Mouse (Mus musculus): ENCODE results near the gene Drg1. TPM values are rescaled to one million over a fixed set of nuclear protein-coding genes. Genes with fewer than 3 reads are reported as not detected.
A peak's percentile ranks its signal among the peaks of the same experiment; 100 is the strongest.
"Not testable (repeated sequence)": the region's sequence is repeated elsewhere in the genome, so short reads cannot be mapped to it uniquely, and the experiment has no call there.

Drg1 gene
- total RNA-seq, 2 experiments from 2014 or later = 77.1 to 94.1 TPM

DNA sequence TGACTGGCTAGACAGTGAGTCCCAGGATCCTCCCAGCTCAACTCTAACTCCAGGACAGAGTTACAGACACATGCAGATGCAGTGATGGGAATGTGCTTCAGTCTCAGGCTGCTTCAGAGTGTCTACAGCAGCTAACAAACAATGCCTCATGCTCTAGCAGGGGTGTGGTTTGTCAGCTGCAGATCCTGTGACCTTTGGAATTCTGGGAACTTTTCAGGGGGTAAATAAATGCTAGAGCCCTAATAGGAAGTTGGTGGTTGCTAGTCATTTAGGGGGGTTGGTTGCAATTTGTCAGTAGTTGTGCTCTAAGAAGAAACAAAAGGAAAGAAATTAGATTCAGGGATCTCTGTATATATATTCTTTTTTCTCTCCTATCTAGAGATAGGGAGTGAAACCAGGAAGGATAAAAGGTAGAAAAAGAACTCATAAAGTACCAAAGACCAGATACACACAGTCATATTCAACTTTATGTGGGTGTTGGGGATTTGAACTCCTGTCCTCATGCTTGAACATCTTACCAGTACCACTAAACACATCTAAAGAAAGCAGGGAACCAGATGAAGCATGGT lies 125.2 kb downstream of the Drg1 start:
- DNase-seq (ENCODE audit: low spot score in 2 of 2) = not testable (repeated sequence)

DNA sequence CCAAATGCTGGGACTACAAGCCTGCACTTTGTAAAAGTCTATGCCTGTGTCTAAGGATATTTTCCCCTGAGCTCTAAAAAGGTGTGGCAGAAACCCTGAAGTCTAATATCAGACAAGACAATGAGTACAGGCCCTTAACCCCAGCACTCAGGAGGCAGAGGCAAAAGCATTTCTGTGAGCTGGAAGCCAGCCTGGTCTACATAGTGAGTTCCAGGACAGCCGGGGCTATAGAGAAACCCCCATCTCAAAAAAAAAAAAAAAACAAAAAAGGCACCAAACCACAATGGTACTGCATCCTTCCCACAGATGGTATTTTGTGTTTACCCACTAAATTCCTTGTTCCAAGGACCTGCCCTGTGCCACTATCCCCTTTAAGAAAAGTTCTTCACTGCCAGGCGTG lies 127.9 kb downstream of the Drg1 start:
- DNase-seq (ENCODE audit: low spot score in 2 of 2) = peak; percentile 44 to 60

Other genes starting within 250 kb of the Drg1 start
- gene Sfi1, start 73.0 kb downstream of the Drg1 start, total RNA-seq (2021) = 10 to 100 TPM; 42.5 to 53.7 TPM
- gene Eif4enif1, start 64.0 kb downstream of the Drg1 start, total RNA-seq (2021) = 10 to 100 TPM; 46.4 to 58.8 TPM
- gene Patz1, start 22.5 kb upstream of the Drg1 start, total RNA-seq (2021) = 10 to 100 TPM; 16.1 to 24.6 TPM
- gene Pik3ip1, start 64.0 kb upstream of the Drg1 start, total RNA-seq (2021) = 10 to 100 TPM in 1 of 2 experiments, 1 to 10 TPM in 1; 9.1 to 12.0 TPM
- gene Limk2, start 142.8 kb upstream of the Drg1 start, total RNA-seq (2021) = 10 to 100 TPM; 15.0 to 18.9 TPM
- 10 to 100 TPM; 31.9 to 35.3 TPM for gene Rnf185, start 185.9 kb upstream of the Drg1 start, total RNA-seq (2021)
- under 1 TPM in 1 of 2 experiments, not detected in 1; 0.23 TPM for gene Pla2g3, start 221.9 kb upstream of the Drg1 start, total RNA-seq (2021)
- under 1 TPM; 0.60 to 0.90 TPM for gene Inpp5j, start 238.4 kb upstream of the Drg1 start, total RNA-seq (2021)
- gene Selenom, start 248.3 kb upstream of the Drg1 start, total RNA-seq (2021) = 10 to 100 TPM; 40.1 to 43.7 TPM

Measured in adrenal gland, adult 18-20 months (tissue).